Mouse (Mus musculus): ENCODE data around the gene Gm7356. TPM values are rescaled to one million over a fixed set of nuclear protein-coding genes. Genes with fewer than 3 reads are reported as not detected.
"Not testable (repeated sequence)": the region's sequence is repeated elsewhere in the genome, so short reads cannot be mapped to it uniquely, and the experiment has no call there.

Gm7356 gene
- total RNA-seq (2021) = not detected

DNA sequence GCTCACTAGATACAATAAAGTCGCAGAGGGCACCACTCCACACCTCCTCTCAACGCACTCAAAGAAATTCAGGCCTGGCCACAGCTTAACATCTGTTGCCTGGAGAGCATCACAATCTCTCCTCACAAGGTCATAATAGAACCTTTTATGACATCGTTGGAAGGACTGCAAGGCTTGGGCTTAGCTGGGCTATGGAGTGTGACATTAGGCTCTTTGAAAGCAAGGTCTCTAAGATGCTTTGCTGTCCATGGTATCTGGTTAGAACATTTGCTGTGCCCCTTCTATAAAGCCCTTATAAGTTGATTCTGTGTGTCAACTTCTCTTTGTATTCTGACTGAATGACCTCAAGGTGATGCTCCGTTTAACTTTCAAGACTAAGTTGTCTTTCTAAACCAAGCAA, at the start of gene Gm7356:
Gene Gm7356 (minus strand): TSS at position 101 of the 400 bp plus-strand sequence.
- intact Hi-C loops (cut with DNase I) = not testable (repeated sequence)

DNA sequence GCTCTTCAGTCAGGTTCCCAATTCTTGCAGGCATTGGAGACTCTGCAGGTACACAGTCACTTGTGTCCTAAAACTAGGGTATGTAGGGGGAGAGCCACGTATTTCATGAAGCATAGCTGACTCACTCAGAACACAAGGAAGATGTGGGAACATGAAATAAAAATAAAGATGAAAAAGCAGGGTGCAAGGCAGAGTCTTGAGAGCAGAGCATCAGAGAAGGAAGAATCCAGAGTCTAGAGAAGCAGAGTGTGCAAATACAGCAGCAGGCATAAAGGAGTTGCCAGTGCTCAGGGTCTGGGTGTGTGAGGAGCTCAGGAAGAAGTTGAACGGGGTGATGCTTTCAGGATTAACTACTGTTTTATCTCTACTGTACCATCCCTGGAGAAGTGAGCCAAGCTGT, 38.4 kb upstream of the Gm7356 start:
- intact Hi-C loops (cut with DNase I); DNase-seq: not testable (repeated sequence)

More for the DNA sequence above, at the start of gene Gm7356:
- DNase-seq = not testable (repeated sequence)

DNA sequence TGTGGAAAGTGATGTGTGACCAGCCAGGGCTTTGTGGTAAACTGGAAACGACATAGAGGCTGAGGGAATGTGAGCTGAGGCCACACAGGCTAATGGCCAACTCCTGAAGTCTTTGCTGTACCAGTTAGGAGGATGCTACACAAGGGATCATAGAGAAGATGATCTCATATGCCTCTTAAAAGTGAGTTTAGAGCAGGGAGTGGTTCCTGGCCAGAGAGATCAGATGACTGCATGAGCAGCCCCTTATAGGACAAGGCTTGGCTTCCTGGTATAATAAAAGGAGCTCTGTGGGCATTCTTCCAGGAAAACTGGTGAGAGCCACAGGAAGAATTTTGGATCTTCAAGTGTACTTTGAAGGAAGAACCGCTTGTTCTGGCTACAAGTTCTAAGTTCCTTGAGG, 33.5 kb upstream of the Gm7356 start:
- intact Hi-C loops (cut with DNase I); DNase-seq: not testable (repeated sequence)

DNA sequence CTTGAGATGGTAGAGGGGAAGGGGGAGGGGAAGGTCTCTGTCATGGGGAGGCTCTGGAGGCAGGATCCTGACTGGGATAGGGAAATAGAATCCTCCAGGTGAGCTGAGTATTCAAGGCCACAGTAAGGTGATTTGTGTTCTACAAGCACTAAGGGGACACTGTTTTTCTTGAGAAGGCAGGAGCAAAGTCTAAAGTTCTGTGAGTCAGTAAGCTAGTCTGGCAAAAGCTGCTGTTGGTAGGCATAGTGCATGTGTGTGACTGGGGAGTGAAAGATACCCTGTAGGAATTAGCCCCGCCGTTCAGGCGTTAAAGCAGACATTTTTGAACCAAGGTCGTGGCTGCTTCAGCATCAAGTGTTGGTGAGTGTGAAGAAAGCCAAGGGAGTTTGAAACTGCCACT, 32.6 kb upstream of the Gm7356 start:
- intact Hi-C loops (cut with DNase I); DNase-seq: not testable (repeated sequence)

DNA sequence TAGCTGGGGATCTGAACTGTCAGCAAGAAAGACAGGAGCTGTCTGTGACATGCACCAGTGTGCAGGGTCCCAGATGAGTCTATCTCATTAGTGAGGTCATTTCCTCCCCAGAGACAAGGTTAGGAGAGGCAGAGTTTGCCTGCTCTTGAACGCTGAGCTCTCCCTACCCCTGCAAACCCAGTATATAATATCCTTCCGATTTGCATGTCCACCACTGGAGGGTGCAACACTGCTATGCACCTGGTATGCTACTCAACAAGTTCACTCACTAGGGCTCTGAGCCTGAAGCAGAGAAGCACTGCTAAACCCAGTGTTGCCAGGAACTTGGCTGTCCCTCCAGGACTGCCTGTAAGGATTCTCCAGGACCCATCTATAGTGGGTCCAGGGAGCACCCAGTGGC, 10.1 kb downstream of the Gm7356 start:
- intact Hi-C loops (cut with DNase I); DNase-seq: not testable (repeated sequence)

DNA sequence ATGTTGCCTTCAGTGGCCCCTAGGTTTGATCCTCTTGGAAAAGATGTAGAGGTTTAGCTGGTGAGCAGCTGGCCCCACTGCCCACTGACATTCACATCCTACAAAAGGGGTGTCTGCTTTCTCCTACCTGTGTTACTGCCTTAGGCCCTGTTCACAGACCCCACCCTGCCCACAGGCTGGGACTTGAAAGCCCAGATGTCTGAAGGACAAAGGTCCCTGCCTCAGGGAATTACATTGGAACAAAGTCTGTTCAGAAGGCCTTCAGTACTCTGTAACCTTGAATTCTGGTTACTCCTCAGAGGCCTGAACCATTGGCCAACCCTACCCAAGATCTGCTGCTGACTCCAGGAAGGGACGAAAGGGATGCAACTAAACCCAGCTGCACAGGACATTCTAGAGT, 15.8 kb downstream of the Gm7356 start:
- no peak for DNase-seq
- intact Hi-C loops (cut with DNase I) = no loop called here

DNA sequence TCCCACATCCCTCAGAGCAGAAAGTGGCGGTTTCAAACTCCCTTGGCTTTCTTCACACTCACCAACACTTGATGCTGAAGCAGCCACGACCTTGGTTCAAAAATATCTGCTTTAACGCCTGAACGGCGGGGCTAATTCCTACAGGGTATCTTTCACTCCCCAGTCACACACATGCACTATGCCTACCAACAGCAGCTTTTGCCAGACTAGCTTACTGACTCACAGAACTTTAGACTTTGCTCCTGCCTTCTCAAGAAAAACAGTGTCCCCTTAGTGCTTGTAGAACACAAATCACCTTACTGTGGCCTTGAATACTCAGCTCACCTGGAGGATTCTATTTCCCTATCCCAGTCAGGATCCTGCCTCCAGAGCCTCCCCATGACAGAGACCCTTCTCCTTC, 32.7 kb downstream of the Gm7356 start:
- DNase-seq; intact Hi-C loops (cut with DNase I): not testable (repeated sequence)

DNA sequence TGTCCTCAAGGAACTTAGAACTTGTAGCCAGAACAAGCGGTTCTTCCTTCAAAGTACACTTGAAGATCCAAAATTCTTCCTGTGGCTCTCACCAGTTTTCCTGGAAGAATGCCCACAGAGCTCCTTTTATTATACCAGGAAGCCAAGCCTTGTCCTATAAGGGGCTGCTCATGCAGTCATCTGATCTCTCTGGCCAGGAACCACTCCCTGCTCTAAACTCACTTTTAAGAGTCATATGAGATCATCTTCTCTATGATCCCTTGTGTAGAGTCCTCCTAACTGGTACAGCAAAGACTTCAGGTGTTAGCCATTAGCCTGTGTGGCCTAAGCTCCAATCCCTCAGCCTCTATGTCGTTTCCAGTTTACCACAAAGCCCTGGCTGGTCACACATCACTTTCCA, 33.6 kb downstream of the Gm7356 start:
- intact Hi-C loops (cut with DNase I); DNase-seq: not testable (repeated sequence)

DNA sequence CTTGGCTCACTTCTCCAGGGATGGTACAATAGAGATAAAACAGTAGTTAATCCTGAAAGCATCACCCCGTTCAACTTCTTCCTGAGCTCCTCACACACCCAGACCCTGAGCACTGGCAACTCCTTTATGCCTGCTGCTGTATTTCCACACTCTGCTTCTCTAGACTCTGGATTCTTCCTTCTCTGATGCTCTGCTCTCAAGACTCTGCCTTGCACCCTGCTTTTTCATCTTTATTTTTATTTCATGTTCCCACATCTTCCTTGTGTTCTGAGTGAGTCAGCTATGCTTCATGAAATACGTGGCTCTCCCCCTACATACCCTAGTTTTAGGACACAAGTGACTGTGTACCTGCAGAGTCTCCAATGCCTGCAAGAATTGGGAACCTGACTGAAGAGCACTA, 38.5 kb downstream of the Gm7356 start:
- DNase-seq; intact Hi-C loops (cut with DNase I): not testable (repeated sequence)

DNA sequence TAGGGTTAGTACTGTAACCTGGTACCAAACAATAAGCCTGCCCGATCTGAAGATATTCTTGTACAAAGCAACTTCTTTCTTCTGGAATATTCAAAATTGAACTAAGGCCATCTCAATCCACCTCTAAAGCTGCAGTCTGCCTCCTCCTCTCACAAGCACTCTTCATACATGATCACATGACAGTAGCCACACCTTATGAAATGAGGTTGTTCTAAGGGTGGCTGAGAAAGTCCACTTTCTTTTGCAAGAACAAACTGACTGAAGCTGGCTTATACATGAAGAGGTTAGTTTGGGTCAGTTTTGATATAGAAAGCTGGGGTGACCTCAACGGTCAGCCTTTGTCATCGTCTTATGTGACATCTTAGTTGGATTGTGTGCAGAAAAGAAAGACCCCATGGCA, 41.3 kb downstream of the Gm7356 start:
- intact Hi-C loops (cut with DNase I) = loop anchor here (5.0 kb wide), 1 partner anchor 85 kb away; no protein-coding TSS in a partner anchor
- DNase-seq = not testable (repeated sequence)

DNA sequence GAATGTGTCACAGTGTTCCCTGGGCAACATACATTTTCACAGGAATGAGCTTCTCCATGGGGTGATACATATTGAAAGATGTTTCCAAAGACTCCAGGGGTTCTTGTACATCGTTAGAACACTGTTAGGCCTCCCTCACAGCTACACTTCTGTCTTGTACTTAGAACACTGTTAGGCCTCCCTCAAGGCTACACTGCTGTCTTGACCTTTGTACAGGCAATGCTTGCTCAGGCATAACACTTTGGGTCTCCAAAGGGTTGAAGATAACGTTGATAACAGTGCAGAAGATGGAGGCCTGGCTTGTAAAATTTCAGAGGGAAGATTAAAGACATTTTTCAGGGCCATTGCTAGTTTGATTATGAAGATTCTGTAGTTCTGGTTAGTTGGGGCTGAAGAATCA, 45.4 kb downstream of the Gm7356 start:
- DNase-seq; intact Hi-C loops (cut with DNase I): not testable (repeated sequence)

DNA sequence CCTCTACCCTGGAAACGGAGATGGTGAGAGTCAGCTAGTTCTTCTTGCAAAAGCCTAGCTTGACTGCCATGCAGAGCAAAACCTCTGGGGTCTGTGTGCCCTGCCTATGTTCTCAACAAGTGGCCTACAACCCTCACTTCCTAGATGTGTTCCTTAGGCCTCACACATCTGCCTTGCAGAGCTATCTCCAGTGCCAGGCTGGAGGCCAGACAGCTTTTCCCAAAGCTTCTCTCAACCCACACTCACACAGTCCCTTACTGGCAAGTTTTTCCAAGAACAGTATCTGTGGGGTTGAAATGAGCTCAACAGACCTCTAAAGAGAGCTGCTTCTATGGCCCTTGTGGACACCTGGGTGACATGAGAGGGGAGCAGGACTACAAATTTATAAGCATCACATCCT, 51.9 kb downstream of the Gm7356 start:
- DNase-seq; intact Hi-C loops (cut with DNase I): not testable (repeated sequence)

Other genes starting within 250 kb of the Gm7356 start
- 100 to 1,000 TPM; 182 to 185 TPM for gene Afdn, start 243.2 kb downstream of the Gm7356 start, total RNA-seq (2021)
- 10 to 100 TPM; 24.6 to 30.6 TPM for gene Tcte2, start 241.9 kb downstream of the Gm7356 start, total RNA-seq (2021)
- gene Gm7168, start 55.3 kb downstream of the Gm7356 start, total RNA-seq (2021) = not detected
- gene Gm7358, start 55.8 kb upstream of the Gm7356 start, total RNA-seq (2021) = not detected
- 10 to 100 TPM in 1 of 2 experiments, 1 to 10 TPM in 1; 9.4 to 13.1 TPM for gene Dact2, start 200.6 kb upstream of the Gm7356 start, total RNA-seq (2021)

Measured in left cerebral cortex, postnatal 4 days (tissue).